Mouse (Mus musculus) CH12.LX (cell line): Measurements from ENCODE around the gene Oxa1l. TPM values are rescaled to one million over a fixed set of nuclear protein-coding genes. Genes with fewer than 3 reads are reported as not detected.

Source experiments
- DNase-seq: peaks from one replicate; pipeline ENCODE4 v3.0.0-alpha.2; 2013; ENCODE audit errors: extremely low read depth
- H3K27ac ChIP-seq: 2 replicates; pipeline ENCODE4 v1.5.1; 2012; ENCODE audit warnings: low read depth, mild to moderate bottlenecking, control low read depth, moderate library complexity; ENCODE audit not compliant: insufficient read depth
- H3K27me3 ChIP-seq: replicated peaks from 2 replicates; pipeline ENCODE3; 2012; ENCODE audit warnings: inconsistent platforms
- H3K36me3 ChIP-seq, 2 experiments: replicated peaks in 1 of 2; 2 replicates each; pipeline versions ENCODE3 to v1.6.1; 2012; ENCODE audit warnings: inconsistent platforms in 1 of 2, low read length in 1 of 2, mild to moderate bottlenecking in 1 of 2, mixed read lengths in 1 of 2, moderate library complexity in 1 of 2; ENCODE audit not compliant: control insufficient read depth in 1 of 2, insufficient read depth in 1 of 2
- H3K4me1 ChIP-seq, 2 experiments: 2 replicates each; pipeline ENCODE4 v1.6.1; 2012; ENCODE audit warnings: inconsistent platforms in 1 of 2, moderate library complexity in 1 of 2; ENCODE audit not compliant: insufficient read depth in 2 of 2, control insufficient read depth in 1 of 2
- H3K4me2 ChIP-seq: 2 replicates; pipeline ENCODE4 v1.6.1; 2012; ENCODE audit warnings: low read depth, mild to moderate bottlenecking, control low read depth; ENCODE audit not compliant: poor library complexity, insufficient read depth, severe bottlenecking
- H3K4me3 ChIP-seq, 3 experiments: fragments of 150-350 bp in 1 of 3; sonication (generic) in 1 of 3; replicated peaks in 1 of 3; 2 replicates each; pipeline versions ENCODE3 to v1.5.1; 2011 to 2012; ENCODE audit warnings: low read depth in 2 of 3, low read length in 2 of 3, mild to moderate bottlenecking in 2 of 3, moderate library complexity in 2 of 3, control low read depth in 1 of 3, improper control_type of control experiment in 1 of 3, inconsistent platforms in 1 of 3, mixed read lengths in 1 of 3; ENCODE audit not compliant: poor library complexity in 1 of 3
- H3K79me2 ChIP-seq: replicated peaks from 2 replicates; pipeline ENCODE4 v1.6.1; 2012; ENCODE audit warnings: mild to moderate bottlenecking, moderate library complexity; ENCODE audit not compliant: control insufficient read depth, poor library complexity, insufficient read depth, severe bottlenecking; ENCODE audit errors: extremely low read depth
- H3K9ac ChIP-seq: 2 replicates; pipeline ENCODE4 v1.6.1; 2012; ENCODE audit warnings: low read depth, mild to moderate bottlenecking, control low read depth, moderate library complexity; ENCODE audit not compliant: insufficient read depth
- H3K9me3 ChIP-seq: replicated peaks from 2 replicates; pipeline ENCODE3; 2012; ENCODE audit warnings: low read length, inconsistent platforms, mixed read lengths
- BHLHE40 ChIP-seq: IDR thresholded peaks from 2 replicates; pipeline ENCODE4 v1.6.1; 2011; ENCODE audit warnings: mild to moderate bottlenecking, low read depth, low read length, improper control_type of control experiment
- CHD1 ChIP-seq: IDR thresholded peaks from 2 replicates; pipeline ENCODE4 v1.6.1; 2012; ENCODE audit warnings: low read depth, low read length, improper control_type of control experiment, inconsistent platforms
- CHD2 ChIP-seq: IDR thresholded peaks from 2 replicates; pipeline ENCODE4 v1.6.1; 2011; ENCODE audit warnings: low read length, improper control_type of control experiment
- CTCF ChIP-seq, 2 experiments: IDR thresholded peaks in 1 of 2; conservative IDR thresholded peaks in 1 of 2; 2 replicates each; pipeline ENCODE4 v1.5.1; 2011 to 2012; ENCODE audit warnings: low read depth in 2 of 2, low read length in 2 of 2, improper control_type of control experiment in 1 of 2, inconsistent platforms in 1 of 2, mild to moderate bottlenecking in 1 of 2, moderate library complexity in 1 of 2
- E2F4 ChIP-seq: IDR thresholded peaks from 2 replicates; pipeline ENCODE4 v1.6.1; 2011; ENCODE audit warnings: low read depth, low read length, improper control_type of control experiment; ENCODE audit not compliant: insufficient replicate concordance
- ELF1 ChIP-seq: IDR thresholded peaks from 2 replicates; pipeline ENCODE4 v1.6.1; 2014; ENCODE audit warnings: low read depth, mild to moderate bottlenecking, inconsistent platforms, low read length, improper control_type of control experiment
- EP300 ChIP-seq: IDR thresholded peaks from 2 replicates; pipeline ENCODE4 v1.6.1; 2011; ENCODE audit warnings: low read length, improper control_type of control experiment
- HCFC1 ChIP-seq: IDR thresholded peaks from 2 replicates; pipeline ENCODE4 v1.6.1; 2012; ENCODE audit warnings: low read depth, mild to moderate bottlenecking, inconsistent platforms, low read length, improper control_type of control experiment
- IRF4 ChIP-seq: IDR thresholded peaks from 2 replicates; pipeline ENCODE4 v1.6.1; 2014; ENCODE audit warnings: low read depth, mild to moderate bottlenecking, inconsistent platforms, low read length, improper control_type of control experiment
- JUND ChIP-seq: conservative IDR thresholded peaks from 2 replicates; pipeline ENCODE4 v1.6.1; 2011; ENCODE audit warnings: low read depth, low read length, improper control_type of control experiment
- KAT2A ChIP-seq: IDR thresholded peaks from 2 replicates; pipeline ENCODE4 v1.6.1; 2012; ENCODE audit warnings: low read length, improper control_type of control experiment, inconsistent platforms; ENCODE audit not compliant: insufficient replicate concordance
- MAFK ChIP-seq: IDR thresholded peaks from 2 replicates; pipeline ENCODE4 v1.6.1; 2011; ENCODE audit warnings: low read length, improper control_type of control experiment; ENCODE audit not compliant: insufficient replicate concordance
- MAX ChIP-seq: IDR thresholded peaks from 2 replicates; pipeline ENCODE4 v1.6.1; 2011; ENCODE audit warnings: low read length, improper control_type of control experiment
- MAZ ChIP-seq: IDR thresholded peaks from 2 replicates; pipeline ENCODE4 v1.6.1; 2012; ENCODE audit warnings: low read depth, mild to moderate bottlenecking, inconsistent platforms, low read length, improper control_type of control experiment, moderate library complexity
- MEF2A ChIP-seq: IDR thresholded peaks from 2 replicates; pipeline ENCODE4 v1.6.1; 2014; ENCODE audit warnings: low read depth, mild to moderate bottlenecking, inconsistent platforms, low read length, improper control_type of control experiment, borderline replicate concordance
- MYC ChIP-seq: IDR thresholded peaks from 2 replicates; pipeline ENCODE4 v1.6.1; 2011; ENCODE audit warnings: low read depth, mild to moderate bottlenecking, improper control_type of control experiment, low read length
- NELFE ChIP-seq: IDR thresholded peaks from 2 replicates; pipeline ENCODE4 v1.6.1; 2011; ENCODE audit warnings: low read depth, low read length, improper control_type of control experiment
- NRF1 ChIP-seq: IDR thresholded peaks from 2 replicates; pipeline ENCODE4 v1.6.1; 2014; ENCODE audit warnings: low read depth, mild to moderate bottlenecking, inconsistent platforms, low read length, improper control_type of control experiment, moderate library complexity
- PAX5 ChIP-seq: IDR thresholded peaks from 2 replicates; pipeline ENCODE4 v1.6.1; 2012; ENCODE audit warnings: low read length, inconsistent platforms, mixed read lengths
- POLR2AphosphoS2 ChIP-seq: IDR thresholded peaks from 2 replicates; pipeline ENCODE4 v1.6.1; 2011; ENCODE audit warnings: low read depth, low read length, improper control_type of control experiment
- RCOR1 ChIP-seq: conservative IDR thresholded peaks from 2 replicates; pipeline ENCODE4 v1.6.1; 2012; ENCODE audit warnings: low read depth, mild to moderate bottlenecking, inconsistent platforms, low read length, improper control_type of control experiment
- SIN3A ChIP-seq: IDR thresholded peaks from 2 replicates; pipeline ENCODE4 v1.6.1; 2012; ENCODE audit warnings: low read length, improper control_type of control experiment, inconsistent platforms
- SMC3 ChIP-seq: IDR thresholded peaks from 2 replicates; pipeline ENCODE4 v1.6.1; 2011; ENCODE audit warnings: low read depth, low read length, improper control_type of control experiment
- TCF12 ChIP-seq: IDR thresholded peaks from 2 replicates; pipeline ENCODE4 v1.6.1; 2014; ENCODE audit warnings: low read depth, mild to moderate bottlenecking, inconsistent platforms, low read length, improper control_type of control experiment
- UBTF ChIP-seq: IDR thresholded peaks from 2 replicates; pipeline ENCODE4 v1.6.1; 2012; ENCODE audit warnings: low read depth, mild to moderate bottlenecking, inconsistent platforms, low read length, improper control_type of control experiment, moderate library complexity
- USF1 ChIP-seq: IDR thresholded peaks from 2 replicates; pipeline ENCODE4 v1.6.1; 2014; ENCODE audit warnings: low read depth, mild to moderate bottlenecking, inconsistent platforms, low read length, improper control_type of control experiment
- ZKSCAN1 ChIP-seq: IDR thresholded peaks from 2 replicates; pipeline ENCODE4 v1.6.1; 2012; ENCODE audit warnings: low read depth, inconsistent platforms, low read length, improper control_type of control experiment, borderline replicate concordance
- ZMIZ1 ChIP-seq: IDR thresholded peaks from 2 replicates; pipeline ENCODE4 v1.6.1; 2012; ENCODE audit warnings: low read depth, mild to moderate bottlenecking, inconsistent platforms, low read length, improper control_type of control experiment
- dilution Hi-C: fragments of 300-500 bp; cut with MboI; formaldehyde crosslinking; loops from 2 replicates; pipeline ENCODE4 v1.14.3; 2020; ENCODE audit warnings: low sequenced_read_pairs; ENCODE audit not compliant: extremely low pct_unique_long_range_greater_than_20kb, extremely low pct_ligation_motif_present
- in situ Hi-C: fragments of 300-500 bp; cut with MboI; formaldehyde crosslinking; loops from 3 replicates; pipeline ENCODE4 v1.14.3; 2019; ENCODE audit warnings: low sequenced_read_pairs, low pct_ligation_motif_present, low pct_unique_long_range_greater_than_20kb, mixed read lengths
- polyA plus RNA-seq: library from polyadenylated mRNA; unstranded; fragments of >175 nt; gene quantifications from 2 replicates; pipeline ENCODE4 v1.2.1, GENCODE M21; 2012; ENCODE audit warnings: low read depth; ENCODE audit not compliant: insufficient read length
- total RNA-seq, 2 experiments: library from RNA; depleted of rRNA; stranded (reverse); fragments of 300-350 nt in 1 of 2; fragments of >200 nt in 1 of 2; gene quantifications; 2 replicates each; pipeline ENCODE4 v1.2.3; 2012 to 2014

The Oxa1l gene
- total and polyA plus RNA-seq, 3 experiments: 34.7 to 111 (median 38.8) TPM

DNA sequence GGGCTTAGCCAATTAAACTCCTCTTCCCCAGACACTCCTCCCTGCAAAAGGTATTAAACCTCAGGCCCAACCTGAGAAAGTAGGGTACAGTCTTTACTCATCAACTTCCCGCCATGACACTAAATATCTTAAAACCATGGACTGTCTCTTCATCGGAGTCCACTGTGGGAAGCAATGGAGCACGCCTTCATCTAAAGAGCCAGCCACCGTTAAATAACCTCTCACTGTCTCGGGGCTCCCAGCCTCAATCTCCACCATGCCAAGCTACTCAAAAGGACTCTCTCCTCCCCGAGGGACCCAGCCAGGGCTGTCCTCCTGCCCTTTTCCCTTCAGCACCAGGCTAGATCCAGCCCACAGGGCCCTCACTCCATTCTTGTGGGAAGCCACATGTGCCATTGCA is 10.0 kb downstream of the Oxa1l start:
- H3K36me3 ChIP-seq: peaks cover 81 to 90% of the 10 kb centered on the region in 2 experiments
- no peaks in the 10 kb centered on the region for H3K27me3 ChIP-seq
- in situ Hi-C loops: no loop called here
- dilution Hi-C loops: no loop called here
- peaks cover 7% of the 10 kb centered on the region for H3K9me3 ChIP-seq
- no peaks in the 10 kb centered on the region for H3K79me2 ChIP-seq
- H3K4me3 ChIP-seq: no peak overlapping the region
- peaks cover 0 to 5% of the 10 kb centered on the region in 2 experiments; a peak in 1 of 4 replicates for H3K4me1 ChIP-seq
- no peak for DNase-seq
- H3K4me2 ChIP-seq: no peak overlapping the region
- no peak overlapping the region for H3K27ac ChIP-seq
- no peak overlapping the region for H3K9ac ChIP-seq
- TF ChIP-seq HCFC1 (no peak), KAT2A (no peak), ELF1 (no peak), ZKSCAN1 (no peak), USF1 (no peak), CHD1 (no peak), NELFE (no peak), E2F4 (no peak), RCOR1 (no peak), TCF12 (no peak), CHD2 (no peak), CTCF (conservative IDR thresholded peaks at IDR 0.05 in 1 of 2, IDR thresholded peaks at IDR 0.05 in 1 of 2; ENCODE audit: low read depth in 2 of 2, low read length in 2 of 2) (no peak), MAFK (no peak), MEF2A (no peak), SMC3 (no peak), POLR2AphosphoS2 (no peak), MYC (no peak), BHLHE40 (no peak), MAZ (no peak)

DNA sequence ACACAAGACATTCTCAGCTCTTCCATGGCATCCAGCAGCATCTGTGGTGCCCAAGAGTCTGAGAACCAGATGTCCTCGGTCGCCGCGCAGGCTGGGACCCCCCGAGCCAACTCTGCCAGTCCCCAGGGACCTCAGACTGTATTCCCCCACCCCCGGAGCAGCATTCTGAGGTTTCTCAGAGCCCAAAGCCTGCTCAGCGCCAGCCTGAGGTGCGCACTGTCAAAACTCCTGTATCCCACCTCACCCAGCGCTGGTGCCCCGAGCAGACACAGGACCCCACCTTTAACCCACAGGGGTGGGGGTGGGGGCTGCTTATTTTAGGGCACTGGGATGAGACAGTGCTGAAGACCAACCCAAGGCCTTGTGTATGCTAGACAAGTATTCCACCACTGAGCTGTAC is 10.8 kb downstream of the Oxa1l start:
- peaks cover 0 to 13% of the 10 kb centered on the region in 2 experiments; a peak in 2 of 4 replicates for H3K4me1 ChIP-seq
- peaks cover 7% of the 10 kb centered on the region for H3K9me3 ChIP-seq
- in situ Hi-C loops (no loop called here), dilution Hi-C loops (no loop called here)
- H3K79me2 ChIP-seq: no peaks in the 10 kb centered on the region
- H3K27ac ChIP-seq: no peak overlapping the region
- H3K36me3 ChIP-seq: peaks cover 80 to 88% of the 10 kb centered on the region in 2 experiments
- DNase-seq: no peak
- no peak overlapping the region for H3K4me2 ChIP-seq
- no peaks in the 10 kb centered on the region for H3K27me3 ChIP-seq
- no peak for TF ChIP-seq CHD1
- no peak for TF ChIP-seq SIN3A
- no peak for TF ChIP-seq CHD2
- TF ChIP-seq KAT2A: no peak
- TF ChIP-seq PAX5: no peak
- TF ChIP-seq HCFC1: no peak
- TF ChIP-seq EP300: no peak
- TF ChIP-seq MAZ: no peak
- TF ChIP-seq NELFE: no peak
- TF ChIP-seq ZMIZ1: no peak
- no peak for TF ChIP-seq ZKSCAN1
- no peak for TF ChIP-seq IRF4
- TF ChIP-seq UBTF: no peak
- no peak for TF ChIP-seq NRF1
- no peak for TF ChIP-seq MAX
- no peak for TF ChIP-seq TCF12
- no peak for TF ChIP-seq JUND
- TF ChIP-seq SMC3: no peak
- TF ChIP-seq ELF1: no peak
- TF ChIP-seq, all 38 proteins: peak for 0
- H3K4me3 ChIP-seq: no peak overlapping the region
- no peak overlapping the region for H3K9ac ChIP-seq
